Mouse (Mus musculus) intestine, embryonic 14.5 days (tissue): ENCODE measurements at regions not wholly inside any gene's neighbourhood (a gene's known extent, or its start where the extent isn't known, plus 50 kb on each side); places are given as distances from the start of the nearest gene placed in this dataset.

Experiments
- ATAC-seq: fragments of 200-750 bp; cut with Nextera tagmentation; replicated peaks from 2 replicates; pipeline ENCODE4 v1.8.0; 2017; ENCODE audit warnings: low read depth, moderate number of reproducible peaks, moderate TSS enrichment, moderate library complexity; ENCODE audit not compliant: low FRiP score, low TSS enrichment
- DNase-seq: peaks from one replicate; pipeline ENCODE4 v3.0.0-alpha.2; 2018; ENCODE audit warnings: low spot score
- H3K27ac ChIP-seq: fragments of 300-500 bp; sonication (generic); 2 replicates; pipeline ENCODE4 v1.5.1; 2014; ENCODE audit warnings: low read depth, mild to moderate bottlenecking, control low read depth
- H3K27me3 ChIP-seq: fragments of 300-500 bp; sonication (generic); replicated peaks from 2 replicates; pipeline ENCODE4 v1.6.1; 2014; ENCODE audit warnings: low read length, control low read depth; ENCODE audit not compliant: control insufficient read depth, insufficient read depth
- H3K36me3 ChIP-seq: fragments of 300-500 bp; sonication (generic); 2 replicates; pipeline ENCODE4 v1.6.1; 2014; ENCODE audit warnings: low read length, control low read depth; ENCODE audit not compliant: control insufficient read depth, insufficient read depth
- H3K4me1 ChIP-seq: fragments of 300-500 bp; sonication (generic); replicated peaks from 2 replicates; pipeline ENCODE4 v1.6.1; 2014; ENCODE audit warnings: low read length, control low read depth, mixed read lengths; ENCODE audit not compliant: control insufficient read depth, insufficient read depth
- H3K4me2 ChIP-seq: fragments of 300-500 bp; sonication (generic); 2 replicates; pipeline ENCODE4 v1.6.1; 2014; ENCODE audit warnings: low read length
- H3K4me3 ChIP-seq: fragments of 300-500 bp; sonication (generic); 2 replicates; pipeline ENCODE4 v1.5.1; 2014; ENCODE audit warnings: low read depth, low read length, control low read depth, mixed read lengths
- H3K9ac ChIP-seq: fragments of 300-500 bp; sonication (generic); 2 replicates; pipeline ENCODE4 v1.6.1; 2014; ENCODE audit warnings: mild to moderate bottlenecking, low read length
- H3K9me3 ChIP-seq: fragments of 300-500 bp; sonication (generic); 2 replicates; pipeline ENCODE4 v1.6.1; 2016; ENCODE audit warnings: low read length, control low read depth; ENCODE audit not compliant: control insufficient read depth
- WGBS: fragments of 180-500 bp; shearing (Covaris S2); extraction: QIAGEN DNeasy Blood & Tissue Kit; methylation state at CpG from one replicate; pipeline ENCODE4 v1.1.7; 2014; 5-methylcytosine and 5-hydroxymethylcytosine counted together

- Histone ChIP-seq H3K27me3 (no peaks in the 10 kb centered on the region), H3K9ac (no peak overlapping the region), H3K4me2 (no peak overlapping the region), H3K4me1 (no peaks in the 10 kb centered on the region), H3K9me3 (no peaks in the 10 kb centered on the region), H3K36me3 (no peaks in the 10 kb centered on the region), H3K4me3 (no peak overlapping the region), H3K27ac (no peak overlapping the region)
- DNase-seq, result no peak
- WGBS, result 92% methylated on average over 1 of the region's 1 CpGs
- no peak for ATAC-seq
These were observed 585.7 kb downstream of the Basp1 start for GRCm38 (mm10) chr15:24827881-24828280.

- Histone ChIP-seq H3K27ac (no peak overlapping the region), H3K36me3 (no peaks in the 10 kb centered on the region), H3K9ac (no peak overlapping the region), H3K27me3 (no peaks in the 10 kb centered on the region), H3K9me3 (no peaks in the 10 kb centered on the region), H3K4me2 (no peak overlapping the region), H3K4me1 (no peaks in the 10 kb centered on the region), H3K4me3 (no peak overlapping the region)
- ATAC-seq (no peak), DNase-seq (no peak)
These were observed 586.3 kb downstream of the Basp1 start for GRCm38 (mm10) chr15:24827259-24827658.

DNA sequence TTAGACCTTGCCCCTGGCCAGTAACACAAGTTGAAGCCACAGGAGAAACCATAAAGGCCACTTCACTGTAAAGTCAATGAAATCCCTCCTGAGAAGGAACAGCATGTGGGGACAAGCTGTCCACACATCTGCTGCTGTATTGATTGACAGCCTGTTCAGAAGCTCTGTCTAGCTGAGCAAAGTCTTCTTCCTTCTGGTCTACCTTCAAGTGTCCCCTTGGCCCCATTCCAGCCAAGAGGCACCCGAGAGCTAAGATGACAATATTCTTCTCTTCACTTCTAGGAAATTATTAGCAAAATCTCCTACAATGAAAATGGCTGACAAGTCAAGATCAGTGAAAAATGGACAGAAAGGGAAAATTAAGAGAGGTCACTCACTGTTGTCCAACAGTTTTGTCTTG lies 616.7 kb downstream of the Basp1 start:
- Histone ChIP-seq H3K9ac (no peak overlapping the region), H3K9me3 (no peaks in the 10 kb centered on the region), H3K36me3 (no peaks in the 10 kb centered on the region), H3K27me3 (no peaks in the 10 kb centered on the region), H3K4me1 (no peaks in the 10 kb centered on the region), H3K4me2 (no peak overlapping the region), H3K4me3 (no peak overlapping the region), H3K27ac (no peak overlapping the region)
- DNase-seq, result no peak
- WGBS, result 88% methylated on average over 1 of the region's 1 CpGs
- ATAC-seq, result no peak

DNA sequence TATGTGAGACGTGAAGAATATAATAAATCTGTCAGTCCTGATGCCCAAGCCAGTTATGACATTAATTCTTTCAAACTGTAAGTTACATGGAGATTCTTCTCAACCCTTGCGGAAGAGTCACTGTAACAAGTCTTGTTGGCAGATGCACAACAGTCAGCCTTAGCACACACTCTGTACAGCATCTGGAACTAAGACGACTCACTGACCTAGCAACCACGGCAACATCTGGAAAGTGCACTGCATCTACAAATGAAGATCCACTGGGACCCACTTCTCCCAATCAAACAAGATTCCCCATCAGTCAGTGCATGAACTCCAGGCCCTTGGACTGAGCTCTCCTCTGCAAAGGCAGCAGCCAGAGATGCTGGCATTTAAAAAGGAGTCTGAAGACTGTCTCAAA lies 620.2 kb downstream of the Basp1 start:
- H3K9ac ChIP-seq, result no peak overlapping the region
- H3K4me1 ChIP-seq, result no peaks in the 10 kb centered on the region
- no peak overlapping the region for H3K4me2 ChIP-seq
- no peak overlapping the region for H3K27ac ChIP-seq
- 79% methylated on average over 4 of the region's 4 CpGs for WGBS
- H3K4me3 ChIP-seq, result no peak overlapping the region
- no peaks in the 10 kb centered on the region for H3K9me3 ChIP-seq
- no peaks in the 10 kb centered on the region for H3K36me3 ChIP-seq
- DNase-seq (no peak), ATAC-seq (no peak)
- no peaks in the 10 kb centered on the region for H3K27me3 ChIP-seq

DNA sequence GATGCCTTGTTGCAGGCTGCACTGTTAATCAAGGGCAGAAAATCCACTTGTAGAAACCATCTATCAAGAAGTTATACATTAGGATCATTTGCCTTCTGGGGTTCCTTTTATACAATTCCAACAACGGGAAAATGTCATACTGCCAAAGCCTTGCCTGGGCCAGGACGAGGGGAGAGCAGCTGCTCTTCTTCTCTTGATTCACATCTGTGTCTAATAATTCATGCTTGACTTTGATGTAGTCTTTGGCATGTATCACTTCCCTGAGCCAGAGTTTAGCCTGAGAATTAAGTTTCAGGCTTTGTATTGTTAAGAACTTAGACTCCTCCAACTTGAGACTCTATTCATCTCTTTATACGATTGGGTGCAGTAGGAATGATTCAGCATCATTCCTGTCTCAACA lies 627.2 kb downstream of the Basp1 start:
- H3K4me3 ChIP-seq, result no peak overlapping the region
- no peaks in the 10 kb centered on the region for H3K36me3 ChIP-seq
- H3K27ac ChIP-seq, result no peak overlapping the region
- no peaks in the 10 kb centered on the region for H3K9me3 ChIP-seq
- H3K4me1 ChIP-seq, result no peaks in the 10 kb centered on the region
- no peak for ATAC-seq
- no peak overlapping the region for H3K9ac ChIP-seq
- WGBS, result 63% methylated on average over 3 of the region's 3 CpGs
- no peak overlapping the region for H3K4me2 ChIP-seq
- DNase-seq, result no peak
- H3K27me3 ChIP-seq, result no peaks in the 10 kb centered on the region

DNA sequence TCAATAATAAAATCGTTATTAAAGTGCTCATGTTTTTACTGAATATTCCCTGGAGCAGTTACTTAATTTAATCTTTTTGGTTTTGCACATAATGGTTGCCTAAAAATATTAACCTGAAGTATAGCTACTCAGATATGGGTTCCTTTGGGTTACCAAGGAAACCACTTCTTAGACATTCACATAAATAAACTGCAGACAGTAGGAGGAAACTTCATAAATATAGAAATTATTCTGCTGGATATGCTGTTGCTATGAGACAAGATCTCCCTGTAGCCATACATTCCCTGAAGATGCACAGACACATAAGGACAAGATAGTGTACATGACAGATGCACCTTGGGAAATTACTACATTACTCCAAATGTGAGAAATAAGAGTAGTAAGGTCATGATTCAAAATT lies 635.3 kb downstream of the Basp1 start:
- Histone ChIP-seq H3K9me3 (no peaks in the 10 kb centered on the region), H3K9ac (no peak overlapping the region), H3K27ac (no peak overlapping the region), H3K4me1 (no peaks in the 10 kb centered on the region), H3K4me3 (no peak overlapping the region), H3K27me3 (no peaks in the 10 kb centered on the region), H3K36me3 (no peaks in the 10 kb centered on the region), H3K4me2 (no peak overlapping the region)
- WGBS, result 71% methylated on average over 1 of the region's 1 CpGs
- no peak for ATAC-seq
- no peak for DNase-seq

- Histone ChIP-seq H3K4me3 (no peak overlapping the region), H3K4me1 (no peaks in the 10 kb centered on the region), H3K27ac (no peak overlapping the region), H3K4me2 (no peak overlapping the region), H3K36me3 (no peaks in the 10 kb centered on the region), H3K9me3 (no peaks in the 10 kb centered on the region), H3K9ac (no peak overlapping the region), H3K27me3 (no peaks in the 10 kb centered on the region)
- WGBS, result 16% methylated on average over 2 of the region's 2 CpGs
- ATAC-seq, result no peak
- DNase-seq, result no peak
These were observed 661.9 kb downstream of the Basp1 start for GRCm38 (mm10) chr15:24751480-24752157.

DNA sequence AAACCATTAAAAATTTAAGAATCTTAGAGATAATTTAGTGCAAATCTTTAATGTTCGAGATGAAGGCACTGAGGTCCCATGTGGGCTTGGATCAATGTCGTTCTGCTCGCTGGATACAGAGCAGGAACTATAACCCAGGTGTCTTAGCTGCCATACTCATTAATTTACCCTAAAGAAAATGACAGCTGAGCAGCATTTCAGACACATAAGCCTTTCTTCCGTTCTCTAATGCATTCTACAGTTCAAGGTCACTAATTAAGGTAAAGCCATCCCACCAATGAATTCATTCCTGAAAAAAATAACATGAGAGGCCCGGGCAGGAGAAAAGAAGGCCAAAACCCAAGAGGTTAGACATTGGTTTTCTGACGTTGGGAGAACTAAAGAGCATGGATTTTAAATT lies 670.3 kb downstream of the Basp1 start:
- DNase-seq (no peak), ATAC-seq (no peak)
- 69% methylated on average over 6 of the region's 6 CpGs for WGBS
- Histone ChIP-seq H3K4me2 (no peak overlapping the region), H3K9me3 (no peaks in the 10 kb centered on the region), H3K27me3 (no peaks in the 10 kb centered on the region), H3K27ac (no peak overlapping the region), H3K9ac (no peak overlapping the region), H3K36me3 (no peaks in the 10 kb centered on the region), H3K4me1 (no peaks in the 10 kb centered on the region), H3K4me3 (no peak overlapping the region)

GRCm38 (mm10) chr15:24725170-24725569 lies 688.4 kb downstream of the Basp1 start:
- Histone ChIP-seq H3K4me1 (no peaks in the 10 kb centered on the region), H3K9ac (no peak overlapping the region), H3K27me3 (no peaks in the 10 kb centered on the region), H3K4me3 (no peak overlapping the region), H3K36me3 (no peaks in the 10 kb centered on the region), H3K9me3 (no peaks in the 10 kb centered on the region), H3K27ac (no peak overlapping the region), H3K4me2 (no peak overlapping the region)
- ATAC-seq, result no peak
- DNase-seq, result no peak
- 87% methylated on average over 4 of the region's 4 CpGs for WGBS
